Mouse (Mus musculus) hematopoietic stem cell, adult 5-6 weeks (primary cell): ENCODE measurements at regions not wholly inside any gene's neighbourhood (a gene's known extent, or its start where the extent isn't known, plus 50 kb on each side); places are given as distances from the start of the nearest gene placed in this dataset.

Experiments used
- ATAC-seq, 2 experiments: fragments of 125-278 bp in 1 of 2; replicated peaks in 1 of 2; 2 replicates each; pipeline ENCODE4 v1.8.0; 2016 to 2017; ENCODE audit warnings: inconsistent platforms in 2 of 2, mild to moderate bottlenecking in 2 of 2, moderate number of reproducible peaks in 2 of 2, low read depth in 1 of 2, moderate TSS enrichment in 1 of 2; ENCODE audit not compliant: low FRiP score in 2 of 2, poor library complexity in 2 of 2, severe bottlenecking in 2 of 2, insufficient read depth in 1 of 2, low TSS enrichment in 1 of 2

DNA sequence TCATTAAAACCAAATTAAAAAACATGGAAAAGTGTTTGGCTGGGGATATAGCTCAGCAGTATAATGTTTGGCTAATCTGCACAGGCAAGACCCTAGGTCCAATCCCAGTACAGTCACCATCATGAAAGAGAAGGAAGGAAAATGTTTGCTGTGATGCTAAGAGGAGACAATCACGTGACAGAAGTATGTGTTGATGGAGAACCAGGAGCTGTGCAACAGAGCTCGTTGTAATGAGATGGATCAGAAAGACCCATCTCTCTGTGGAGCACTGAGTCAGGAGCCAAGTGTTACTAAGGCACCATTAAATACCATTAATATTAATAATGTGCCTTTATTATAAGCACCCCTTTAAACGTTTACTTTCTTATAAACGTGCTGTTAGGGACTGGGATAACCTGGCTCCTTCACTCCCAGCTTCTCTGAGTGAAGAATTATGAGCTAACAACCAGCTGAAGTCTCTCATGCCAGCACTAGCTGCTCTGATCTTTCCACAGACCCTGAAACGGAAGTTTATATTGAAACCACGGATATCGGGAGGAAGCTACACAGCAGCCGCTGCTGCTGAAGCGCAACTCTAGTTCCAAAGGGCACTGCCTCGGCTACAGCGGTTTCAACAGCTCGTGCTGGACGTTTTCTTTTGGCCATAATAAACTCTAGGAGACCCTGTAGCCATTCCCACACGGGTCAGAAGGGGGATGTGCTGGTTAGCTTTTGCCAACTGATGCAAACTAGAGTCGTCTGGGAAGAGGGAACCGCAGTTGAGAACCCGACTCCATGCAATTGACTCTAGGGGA, 167.7 kb downstream of the Tex36 start:
- ATAC-seq, result peak; percentile 63 to 70; a peak in 3 of 4 replicates

DNA sequence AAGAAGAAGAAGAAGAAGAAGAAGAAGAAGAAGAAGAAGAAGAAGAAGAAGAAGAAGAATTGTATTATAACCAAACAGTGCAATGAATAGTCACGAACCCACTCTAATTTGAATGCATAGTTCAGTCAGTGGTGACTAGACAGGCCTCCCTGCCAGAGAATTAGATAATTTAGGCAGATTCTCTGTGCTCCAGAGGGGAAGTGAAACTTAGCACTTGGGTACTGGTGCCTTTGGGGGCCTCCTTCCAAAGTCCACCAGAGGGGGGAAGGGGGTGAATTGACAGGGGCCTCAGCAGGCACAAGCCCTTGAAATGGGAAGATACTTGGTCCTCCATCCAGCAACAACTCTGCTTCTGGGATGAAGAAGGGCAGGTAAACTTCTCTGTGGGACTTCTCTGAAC, 169.6 kb downstream of the Tex36 start:
- no peak for ATAC-seq

DNA sequence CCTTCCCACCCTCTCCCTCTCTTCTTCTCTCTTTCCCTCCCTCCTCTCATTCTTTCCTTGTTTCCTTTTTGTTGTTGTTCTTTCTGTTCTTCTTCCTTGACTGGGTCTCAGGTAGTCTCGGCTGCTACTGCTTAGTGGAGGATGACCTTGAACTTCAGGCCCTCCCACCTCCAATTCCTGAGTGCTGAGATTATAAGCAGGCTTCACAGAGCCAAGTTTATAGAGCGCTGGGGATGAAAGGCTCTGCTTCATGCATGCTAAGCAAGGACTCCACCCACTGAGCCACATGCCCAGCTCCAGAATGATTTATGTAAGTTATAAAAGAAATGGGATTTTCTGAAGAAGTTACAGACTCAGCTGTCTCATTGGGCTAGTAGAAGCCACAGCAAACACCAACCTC, 199.9 kb downstream of the Tex36 start:
- no peak for ATAC-seq

DNA sequence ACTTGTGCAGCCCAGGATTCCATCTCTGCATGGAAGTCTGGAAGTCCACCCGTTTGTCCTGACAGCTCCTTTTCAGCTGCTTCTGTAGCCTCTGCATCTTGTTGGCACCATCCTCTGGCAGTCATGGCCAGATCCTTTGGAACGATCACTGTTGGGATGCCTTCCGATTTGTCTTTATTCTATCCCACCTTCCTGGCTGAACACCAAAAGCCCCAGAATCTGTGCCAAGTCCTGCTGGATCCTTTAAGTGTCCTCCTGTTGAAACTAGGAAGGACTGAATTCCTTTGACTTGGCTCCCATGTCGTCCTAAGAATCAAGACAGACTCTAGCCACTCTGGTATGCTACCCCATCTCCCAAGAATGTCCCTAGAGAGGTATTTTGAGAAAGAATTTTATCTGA, 201.3 kb downstream of the Tex36 start:
- ATAC-seq, result no peak

DNA sequence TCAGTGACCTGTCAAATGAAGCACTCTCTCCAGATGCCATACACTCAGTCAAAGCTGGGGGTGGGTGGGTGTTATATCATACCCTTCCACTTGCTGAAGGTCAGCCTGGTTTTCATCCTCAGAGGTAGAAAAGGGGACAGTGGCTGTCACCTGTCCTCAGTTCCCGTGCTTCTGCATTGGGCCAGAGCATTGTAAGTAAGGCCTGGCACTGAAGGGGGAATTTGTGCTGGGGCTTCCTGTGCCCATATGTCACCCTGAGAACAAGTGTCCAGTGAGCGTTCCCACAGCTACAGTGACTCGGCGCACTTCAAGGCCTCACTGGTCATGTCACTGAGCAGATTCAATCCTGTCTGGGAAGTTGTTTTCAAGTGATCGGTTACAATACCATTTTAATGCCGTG, 213.2 kb downstream of the Tex36 start:
- no peak for ATAC-seq

DNA sequence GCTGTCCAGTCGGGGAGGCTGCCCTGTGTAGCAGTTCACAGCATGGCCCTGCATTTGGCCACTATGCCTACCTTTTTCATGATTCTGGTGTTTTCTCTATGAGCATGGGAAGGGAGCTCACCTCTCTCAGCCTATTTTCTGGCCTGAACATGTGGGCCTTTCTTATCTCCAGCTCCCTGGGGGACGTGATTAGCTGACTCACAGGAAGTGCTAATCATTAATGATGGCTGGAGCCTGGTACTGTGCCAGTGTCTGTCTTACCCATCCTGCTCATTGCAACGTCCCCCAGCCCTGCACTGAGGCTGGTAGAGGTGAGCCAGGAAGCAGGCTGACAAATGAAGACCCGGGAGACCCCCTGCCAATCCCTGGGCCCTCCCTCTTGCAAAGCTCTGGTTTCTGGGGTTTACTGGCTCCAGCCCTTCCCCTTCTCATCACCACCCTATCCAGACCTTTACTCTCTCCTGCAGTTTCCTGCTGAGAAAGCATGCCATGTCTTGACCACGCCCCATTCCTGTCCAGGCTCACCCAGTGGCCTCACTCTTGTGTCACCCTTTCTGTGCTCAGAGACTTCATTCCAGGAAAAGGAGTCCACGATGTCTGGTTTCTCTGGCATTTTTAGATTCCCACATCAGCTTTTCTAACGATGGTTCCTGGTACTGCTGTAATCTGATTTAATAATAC, 219.8 kb downstream of the Tex36 start:
- peak in 1 of 2 experiments; percentile 43; a peak in 2 of 4 replicates for ATAC-seq

DNA sequence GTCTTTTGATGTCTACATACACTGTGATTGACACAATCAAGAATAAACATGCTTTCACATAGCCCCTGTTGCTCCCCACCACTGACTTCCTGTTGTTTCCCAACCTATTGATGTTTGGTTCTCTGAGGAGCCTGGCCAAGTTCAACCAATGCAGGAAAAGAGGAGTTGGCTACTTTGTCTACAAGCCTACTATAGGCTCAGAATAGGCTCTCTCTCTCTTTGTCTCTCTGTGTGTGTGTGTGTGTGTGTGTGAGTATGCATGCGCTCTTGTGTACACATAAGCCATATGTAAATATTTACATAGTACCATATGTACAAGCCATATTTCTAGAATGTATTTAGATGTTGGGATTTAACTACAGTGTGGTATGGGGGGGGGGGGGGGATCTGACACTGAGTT, 222.6 kb downstream of the Tex36 start:
- no peak for ATAC-seq

DNA sequence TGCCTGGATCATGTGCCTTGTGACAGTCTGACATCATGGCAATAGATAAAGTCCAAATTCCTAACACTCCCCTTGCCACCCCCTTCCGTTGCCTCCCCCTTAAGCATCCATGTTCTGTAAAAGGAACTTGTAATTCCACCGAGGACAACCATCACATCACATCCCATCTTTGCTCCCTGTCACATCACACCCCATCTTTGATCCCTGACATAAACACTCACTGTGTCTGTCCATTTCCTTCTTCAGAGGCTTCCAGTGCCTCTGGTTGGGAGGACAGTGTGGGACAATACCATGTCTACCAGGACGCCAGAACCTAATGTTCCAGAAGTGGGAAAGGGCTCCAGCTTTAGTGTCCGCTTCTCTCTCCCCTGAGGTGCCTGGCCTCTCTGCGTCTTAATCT, 223.6 kb downstream of the Tex36 start:
- ATAC-seq, result no peak

DNA sequence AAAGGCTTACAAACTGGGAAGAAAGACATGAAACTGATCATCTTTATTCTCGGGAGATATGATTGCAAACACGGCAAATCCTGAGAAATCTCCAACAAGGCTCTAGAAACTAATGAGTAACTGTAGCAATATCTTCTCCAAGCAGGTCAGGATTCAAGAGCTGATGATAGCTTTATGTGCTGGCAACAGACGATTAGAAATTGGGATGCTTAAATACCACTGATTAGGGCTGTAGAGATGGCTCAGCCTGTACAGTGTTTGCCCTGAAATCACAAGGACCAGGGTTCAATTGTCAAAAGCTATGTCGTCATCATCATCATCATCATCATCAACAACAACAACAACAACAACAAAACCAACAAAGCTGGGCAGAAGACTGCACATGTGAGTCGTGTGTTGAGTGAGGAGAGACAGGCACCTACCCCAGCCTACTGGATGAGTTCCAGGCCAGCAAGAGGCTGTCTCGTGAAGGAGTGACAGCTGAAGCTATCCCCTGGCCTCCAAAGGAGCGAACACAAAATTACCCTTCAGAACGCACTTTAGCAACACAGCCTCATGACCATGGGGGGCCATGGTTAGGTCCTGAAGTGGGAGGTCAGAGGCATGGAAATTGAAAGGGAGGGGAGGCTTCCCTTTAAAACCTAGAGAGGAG, 225.0 kb downstream of the Tex36 start:
- no peak for ATAC-seq

DNA sequence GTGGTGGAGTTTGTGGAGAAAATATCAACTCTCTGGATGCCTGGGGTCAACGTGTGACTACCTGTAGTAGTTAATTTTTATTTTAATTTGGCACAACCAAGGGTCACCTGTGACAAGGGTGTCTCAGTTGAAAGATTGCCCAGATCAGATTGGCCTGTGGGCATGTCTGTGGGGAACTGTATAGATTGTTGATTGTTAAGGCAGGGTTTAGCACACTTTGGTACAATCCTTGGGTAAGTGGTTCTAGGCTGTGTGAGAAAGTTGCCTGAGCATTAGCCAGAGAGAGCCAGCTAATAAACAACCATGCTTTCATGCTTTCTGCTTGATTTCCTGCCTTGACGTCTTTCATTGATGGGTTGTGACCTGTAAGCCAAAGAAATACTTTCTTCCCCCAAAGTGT, 229.3 kb downstream of the Tex36 start:
- ATAC-seq, result no peak

DNA sequence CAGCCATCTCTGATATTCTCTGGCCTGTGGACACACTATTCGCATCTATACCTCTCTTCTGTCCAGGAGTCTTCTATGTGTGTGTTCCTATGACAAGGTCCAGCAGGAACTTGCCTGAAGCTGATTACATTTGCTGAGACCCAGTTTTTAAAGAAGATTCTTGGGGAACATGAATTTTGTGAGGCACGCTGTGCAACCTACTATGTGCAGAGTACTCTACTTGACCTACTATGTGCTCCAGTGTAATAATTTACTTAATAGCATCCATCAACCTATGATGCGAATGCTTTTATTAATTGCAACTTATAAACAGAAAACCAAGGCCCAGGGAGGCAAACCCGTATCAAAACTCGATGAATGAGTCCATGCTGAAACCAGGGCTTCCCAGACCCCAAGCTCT, 231.4 kb downstream of the Tex36 start:
- no peak for ATAC-seq

DNA sequence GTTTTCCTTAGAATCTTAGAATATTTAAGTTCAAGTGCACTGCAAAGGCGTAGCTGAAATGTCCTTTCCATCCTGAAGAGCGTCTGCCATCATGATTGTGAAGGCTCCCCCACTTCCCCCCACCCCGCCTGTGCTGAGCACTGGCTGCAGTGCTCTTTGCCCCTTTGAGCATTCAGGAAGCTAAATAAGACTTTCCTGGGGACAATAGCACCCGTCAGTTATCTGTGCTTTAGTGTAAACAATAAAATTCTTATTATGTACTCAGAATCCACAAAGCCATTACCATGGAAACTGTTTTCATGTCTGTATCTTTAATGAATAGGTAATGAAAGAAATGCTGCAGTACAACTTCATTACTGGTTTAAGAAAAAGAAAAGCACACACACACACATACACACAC, 237.4 kb downstream of the Tex36 start:
- no peak for ATAC-seq

DNA sequence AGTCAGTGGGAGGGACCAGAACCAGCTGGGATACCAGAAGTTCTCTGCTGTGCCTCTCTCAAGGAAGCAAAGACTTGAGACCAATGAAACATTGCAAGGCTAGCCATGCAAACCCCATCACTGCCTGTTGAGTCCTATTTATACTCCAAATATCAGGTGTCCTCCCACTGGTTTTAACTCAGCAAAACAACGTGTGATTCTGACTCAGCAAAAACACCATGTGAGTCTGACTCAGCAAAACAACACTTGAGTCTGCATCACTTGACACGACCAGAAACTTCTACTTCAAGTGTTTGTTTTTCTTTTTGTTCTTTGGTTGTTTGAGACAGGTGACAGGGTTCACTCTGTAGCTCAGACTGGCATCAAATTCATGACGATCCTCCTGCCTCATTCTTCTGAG, 204.6 kb upstream of the Ctbp2 start:
- no peak for ATAC-seq

DNA sequence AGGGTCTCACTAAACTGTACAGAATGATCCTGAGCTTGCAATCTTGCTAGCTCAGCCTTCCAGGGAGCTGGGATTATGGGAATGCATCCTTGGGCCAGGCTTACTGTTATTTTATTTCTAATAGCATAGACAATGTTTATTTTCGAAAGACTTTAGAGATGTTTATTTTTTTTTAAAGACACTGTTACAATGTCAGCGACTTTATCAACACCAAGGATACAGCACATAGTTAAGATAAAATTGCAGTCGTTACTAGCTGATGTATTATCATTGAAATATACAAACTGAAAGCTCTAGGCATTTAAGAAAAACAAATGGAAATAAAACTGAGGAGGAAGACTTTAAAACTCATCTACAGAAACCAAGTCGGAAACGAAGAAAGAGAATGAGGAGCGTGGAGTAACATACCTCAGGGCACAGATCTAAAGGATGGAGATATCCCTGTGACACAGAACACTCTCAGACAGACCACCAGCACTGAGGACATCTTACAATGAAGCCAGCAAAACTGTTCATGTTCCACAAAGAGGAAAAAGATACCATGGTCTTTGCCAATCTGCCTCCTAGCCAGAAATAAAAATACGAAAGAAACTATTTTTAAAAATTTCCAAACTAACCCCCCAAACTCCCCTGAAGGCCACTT, 201.5 kb upstream of the Ctbp2 start:
- ATAC-seq, result no peak

DNA sequence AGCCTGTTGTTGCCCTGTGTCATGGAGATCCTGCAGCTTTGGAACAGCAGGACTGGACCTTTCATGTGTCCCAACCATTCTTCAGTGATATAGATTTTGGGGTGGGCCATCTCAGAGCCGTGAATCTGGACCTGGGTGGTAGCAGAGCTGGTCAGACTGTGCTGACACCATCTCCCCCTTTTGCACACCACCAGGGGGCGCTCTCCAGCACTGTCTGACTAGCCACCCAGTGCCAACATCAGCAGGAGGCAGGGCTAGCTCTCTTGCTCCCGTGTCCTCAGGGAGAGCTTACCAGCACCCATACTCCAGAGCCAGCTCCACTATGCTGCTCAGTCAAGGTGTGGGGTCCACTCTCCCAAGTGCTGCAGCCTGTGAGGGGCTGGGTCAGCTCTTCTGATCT, 199.8 kb upstream of the Ctbp2 start:
- ATAC-seq, result no peak

DNA sequence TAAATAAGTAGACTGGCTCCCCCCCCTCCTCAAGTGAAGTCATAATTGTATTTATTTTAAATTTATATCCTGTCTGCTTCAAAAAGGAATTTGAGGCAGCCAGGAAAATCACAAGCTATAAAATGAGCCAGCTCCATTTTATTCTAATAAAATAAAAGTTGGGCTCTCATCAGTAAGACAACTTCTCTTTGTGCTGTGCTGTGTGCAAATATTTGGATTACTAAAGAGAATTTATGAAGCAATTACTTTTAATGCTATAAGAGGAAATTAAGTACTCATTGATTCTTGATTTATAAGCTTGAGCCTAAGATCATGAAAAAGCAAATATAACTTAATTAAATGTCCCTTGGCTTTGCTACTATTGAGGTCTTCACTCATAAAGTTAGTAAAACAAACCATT, 193.4 kb upstream of the Ctbp2 start:
- no peak for ATAC-seq

DNA sequence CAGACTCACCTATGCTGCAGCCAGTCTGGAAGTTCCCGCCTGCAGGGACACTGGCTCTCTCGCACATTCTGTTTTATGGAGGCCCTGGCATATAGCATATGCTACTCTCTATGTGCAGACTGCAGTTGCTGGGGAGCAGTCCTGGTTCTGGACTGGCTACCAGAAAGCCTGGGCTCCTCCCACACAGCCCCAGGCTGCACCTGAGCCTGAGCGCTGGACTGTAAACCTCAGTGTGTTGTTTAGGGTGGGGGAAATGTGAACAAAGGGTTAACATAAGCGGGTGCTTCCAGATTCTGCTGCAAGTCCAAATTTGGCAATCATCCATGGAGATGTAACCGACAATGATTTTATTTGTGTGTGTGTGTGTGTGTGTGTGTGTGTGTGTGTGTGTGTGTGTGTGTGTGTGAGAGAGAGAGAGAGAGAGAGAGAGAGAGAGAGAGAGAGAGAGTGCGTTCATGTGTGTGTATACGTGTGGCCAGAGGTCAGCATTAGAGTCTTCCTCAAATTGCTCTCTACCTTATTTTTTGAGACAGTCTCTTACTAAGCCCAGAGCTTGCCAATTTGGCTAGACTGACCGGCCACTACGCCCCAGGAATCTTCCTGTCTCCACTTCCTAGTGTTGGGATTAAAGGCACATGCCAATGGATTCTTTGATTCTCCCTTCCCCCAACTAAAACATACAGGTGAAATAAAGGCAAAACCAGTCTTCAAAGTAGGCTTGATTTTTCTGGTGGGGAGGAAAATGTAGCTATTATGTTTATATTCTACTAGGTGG, 192.7 kb upstream of the Ctbp2 start:
- ATAC-seq, result no peak
